Mouse (Mus musculus) brown adipose tissue, adult 24 weeks (tissue): Measurements from ENCODE around the gene Esd. TPM values are rescaled to one million over a fixed set of nuclear protein-coding genes. Genes with fewer than 3 reads are reported as not detected.

Experiments used
- H3K27ac ChIP-seq: fragments of 200-500 bp; replicated peaks from 2 replicates; pipeline ENCODE4 v1.5.1; 2012; ENCODE audit warnings: low read depth, mild to moderate bottlenecking, low read length
- H3K4me1 ChIP-seq: fragments of 200-500 bp; 2 replicates; pipeline ENCODE4 v1.6.1; 2012; ENCODE audit warnings: low read length, mixed read lengths; ENCODE audit not compliant: control insufficient read depth, insufficient read depth, insufficient read length
- H3K4me3 ChIP-seq: fragments of 200-500 bp; 2 replicates; pipeline ENCODE4 v1.5.1; 2012; ENCODE audit warnings: low read depth, mild to moderate bottlenecking, low read length, moderate library complexity; ENCODE audit not compliant: insufficient read depth
- polyA plus RNA-seq: library from polyadenylated mRNA; stranded (reverse); fragments of >200 nt; gene quantifications from 2 replicates; pipeline ENCODE4 v1.2.4, GENCODE M21; 2012; ENCODE audit not compliant: missing spikeins, insufficient read depth, insufficient read length

Esd gene
- polyA plus RNA-seq, 1 experiment: 194 TPM

GRCm38 (mm10) chr14:74774046-74774619 is 42.0 kb downstream of the Esd start:
- Histone ChIP-seq H3K27ac (no peak overlapping the region), H3K4me1 (no peaks in the 10 kb centered on the region), H3K4me3 (no peak overlapping the region)

- Histone ChIP-seq H3K4me1 (no peaks in the 10 kb centered on the region), H3K27ac (no peak overlapping the region), H3K4me3 (no peak overlapping the region)
Measured at GRCm38 (mm10) chr14:74784243-74784934, 52.3 kb downstream of the Esd start.

DNA sequence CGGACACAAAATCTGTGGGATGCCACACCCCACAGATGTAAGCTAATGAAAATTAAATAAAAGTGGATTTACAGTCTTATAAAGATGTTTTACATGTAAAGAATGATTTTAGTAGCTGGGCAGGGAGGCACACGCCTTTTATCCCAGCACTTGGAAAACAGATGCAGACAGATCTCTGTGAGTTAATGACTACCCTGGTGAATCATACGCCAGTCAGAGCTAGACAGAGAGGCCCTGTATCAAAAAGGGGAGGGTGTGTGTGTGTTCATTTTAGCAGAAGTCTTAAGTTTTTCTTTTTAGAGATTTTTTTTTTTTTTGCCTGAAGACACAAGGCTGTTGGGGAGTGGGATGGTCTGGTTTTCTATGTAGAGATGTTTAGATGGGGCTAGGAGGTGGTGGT is 55.6 kb downstream of the Esd start:
- Histone ChIP-seq H3K27ac (no peak overlapping the region), H3K4me1 (no peaks in the 10 kb centered on the region), H3K4me3 (no peak overlapping the region)

- H3K27ac ChIP-seq: no peak overlapping the region
- H3K4me1 ChIP-seq: no peaks in the 10 kb centered on the region
- H3K4me3 ChIP-seq: no peak overlapping the region
Measured at GRCm38 (mm10) chr14:74788766-74789165, 56.7 kb downstream of the Esd start.

GRCm38 (mm10) chr14:74790535-74790934 is 58.4 kb downstream of the Esd start:
- no peaks in the 10 kb centered on the region for H3K4me1 ChIP-seq
- no peak overlapping the region for H3K4me3 ChIP-seq
- H3K27ac ChIP-seq: no peak overlapping the region

DNA sequence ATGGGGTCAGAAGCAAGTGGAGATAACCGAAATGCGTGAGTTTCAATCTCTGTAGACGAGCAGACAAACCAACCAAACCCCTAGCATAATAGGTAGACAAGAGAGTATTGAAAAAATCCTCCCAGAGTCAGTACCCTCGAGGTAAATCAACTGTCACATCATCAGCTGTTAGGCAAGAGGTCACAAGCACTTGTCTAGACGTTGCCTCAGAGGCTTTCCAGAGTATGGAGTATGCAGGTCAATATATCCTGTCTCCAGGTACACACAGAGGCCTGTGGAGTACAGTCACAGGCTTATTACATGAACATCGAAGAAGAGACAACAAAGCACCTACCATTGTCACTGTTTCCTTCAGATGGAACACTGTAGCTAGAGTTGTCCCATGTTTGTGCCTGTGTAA is 60.7 kb downstream of the Esd start:
- H3K27ac ChIP-seq: no peak overlapping the region
- H3K4me3 ChIP-seq: no peak overlapping the region
- H3K4me1 ChIP-seq: peaks cover 3% of the 10 kb centered on the region; the same call in 1 of the 2 replicates

DNA sequence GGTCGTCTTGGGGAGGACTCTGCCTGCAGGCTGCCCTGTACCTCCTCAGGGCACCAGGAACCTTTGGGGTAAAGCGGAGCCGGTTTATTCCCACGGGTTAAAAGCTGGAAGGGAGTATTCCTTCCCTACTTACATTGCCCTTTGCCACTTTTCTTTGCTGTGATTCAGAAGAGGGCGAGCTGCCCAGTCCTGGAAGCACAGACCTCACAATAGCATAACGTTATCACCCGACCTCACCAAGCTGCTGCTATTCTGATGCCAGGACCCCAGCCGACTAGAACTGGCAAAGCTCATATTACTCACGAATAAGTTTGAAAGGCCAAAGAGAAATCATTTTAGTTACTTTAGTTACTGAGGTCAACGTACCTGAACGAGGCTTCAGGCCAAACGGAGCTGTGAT is 62.8 kb downstream of the Esd start:
- Histone ChIP-seq H3K4me3 (no peak overlapping the region), H3K27ac (no peak overlapping the region), H3K4me1 (peaks cover 4% of the 10 kb centered on the region; the same call in 1 of the 2 replicates)

GRCm38 (mm10) chr14:74797386-74798062 is 65.4 kb downstream of the Esd start:
- Histone ChIP-seq H3K4me1 (peaks cover 4% of the 10 kb centered on the region; the same call in 1 of the 2 replicates), H3K4me3 (no peak overlapping the region), H3K27ac (no peak overlapping the region)

GRCm38 (mm10) chr14:74798063-74798890 is 66.2 kb downstream of the Esd start:
- Histone ChIP-seq H3K4me3 (no peak overlapping the region), H3K4me1 (peaks cover 4% of the 10 kb centered on the region; the same call in 1 of the 2 replicates), H3K27ac (no peak overlapping the region)

Other genes starting within 250 kb of the Esd start
- gene Htr2a, start 91.5 kb upstream of the Esd start, polyA plus RNA-seq: not detected in 2 replicates
- 3.8 and 7.1 TPM in 2 replicates for gene Lrch1, start 215.6 kb downstream of the Esd start, polyA plus RNA-seq